Mouse (Mus musculus): ENCODE data around the gene Gm19935. TPM values are rescaled to one million over a fixed set of nuclear protein-coding genes. Genes with fewer than 3 reads are reported as not detected.

Gm19935 gene
- total RNA-seq, 1 experiment from 2014 or later, result not detected

DNA sequence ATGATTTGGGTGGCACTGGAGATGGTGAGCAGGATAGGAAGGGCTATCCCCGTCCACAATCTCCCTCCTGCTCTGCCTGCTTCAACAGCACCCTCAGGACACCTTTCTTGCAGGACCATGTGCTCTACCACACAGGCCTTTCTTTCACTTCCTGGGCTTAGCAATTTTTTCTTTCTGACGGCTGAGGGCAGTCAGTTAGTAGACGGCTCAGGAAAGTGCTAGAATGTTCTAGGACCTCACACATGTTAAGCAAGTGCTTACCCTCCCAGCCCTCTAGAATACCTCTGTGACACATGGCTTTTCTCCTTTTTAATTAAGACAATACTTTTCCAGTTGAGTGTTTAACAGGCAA, 17.1 kb upstream of the Gm19935 start:
- 0 out of 4 replicates have a peak, but pooled peaks of 1 of the 2 experiments have one; percentile 1 for ATAC-seq (replicated peaks in 1 of 2; ENCODE audit: insufficient read depth in 1 of 2, low FRiP score in 2 of 2, low TSS enrichment in 1 of 2, low read depth in 1 of 2, poor library complexity in 2 of 2, severe bottlenecking in 2 of 2)

DNA sequence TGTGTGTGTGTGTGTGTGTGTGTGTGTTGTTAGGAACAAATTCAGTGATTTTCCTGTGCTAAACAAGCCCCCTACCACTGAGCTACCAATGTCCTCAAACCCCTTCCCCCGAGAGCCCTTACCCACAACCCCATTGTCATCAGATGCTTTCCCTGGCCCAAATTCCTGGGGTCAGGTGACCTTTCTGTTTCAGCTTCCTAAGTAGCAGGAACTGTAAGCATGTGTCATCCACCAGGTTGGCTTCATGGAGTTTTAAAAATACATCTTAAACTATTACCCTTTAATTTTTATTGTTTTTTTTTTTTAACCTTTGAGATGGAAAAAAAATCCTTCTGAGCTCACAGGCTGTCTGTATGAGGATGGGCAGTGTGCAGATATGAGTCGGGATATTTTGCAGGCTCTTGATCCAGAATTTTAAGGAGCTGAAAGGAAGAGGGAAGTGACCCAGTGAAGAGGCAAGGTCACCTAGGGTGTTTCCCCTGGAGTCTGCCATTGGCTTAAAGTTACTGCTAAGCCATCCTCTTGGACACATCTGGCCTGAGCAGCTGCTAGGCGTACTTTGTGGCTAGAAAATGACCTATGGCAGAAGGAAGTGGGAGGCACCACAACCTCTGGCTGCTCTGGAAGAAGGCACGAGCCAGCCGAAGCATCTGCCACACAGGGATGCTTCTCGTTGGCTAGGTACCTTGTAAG, 16.6 kb upstream of the Gm19935 start:
- ATAC-seq (replicated peaks in 1 of 2; ENCODE audit: insufficient read depth in 1 of 2, low FRiP score in 2 of 2, low TSS enrichment in 1 of 2, low read depth in 1 of 2, poor library complexity in 2 of 2, severe bottlenecking in 2 of 2), result 0 out of 4 replicates have a peak, but pooled peaks of 1 of the 2 experiments have one; percentile 18

DNA sequence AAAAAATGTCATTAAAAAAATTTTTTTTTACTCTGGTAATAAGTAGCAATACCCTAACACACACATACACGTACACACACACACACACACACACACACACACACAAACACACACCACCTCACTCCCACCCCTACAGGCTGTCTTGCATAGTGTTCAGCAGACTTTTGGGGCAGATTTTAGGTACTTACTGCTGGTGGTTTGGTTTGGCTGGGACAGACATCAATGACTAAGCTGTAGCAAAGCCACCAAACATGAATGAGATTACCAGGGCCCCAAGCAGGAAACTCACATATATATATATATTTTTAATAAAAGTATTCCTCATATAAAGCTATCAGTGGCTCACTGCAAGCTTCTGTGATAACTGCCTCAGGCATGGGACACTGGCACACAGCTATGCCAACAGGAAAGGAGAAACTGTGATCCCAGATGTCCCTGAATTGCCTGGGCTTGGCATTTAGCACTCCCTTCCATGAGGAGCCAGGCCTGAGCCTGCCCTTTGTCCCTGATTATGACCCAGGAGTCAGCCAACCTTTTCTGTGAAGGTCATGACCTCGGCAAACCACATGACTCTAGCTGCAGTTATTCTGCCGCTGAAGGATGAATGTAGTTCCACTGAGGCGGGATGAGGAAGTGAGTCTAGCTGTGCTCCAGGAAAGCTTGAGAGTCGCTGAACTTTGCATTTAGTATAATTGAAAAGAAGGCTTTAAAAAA, 15.5 kb upstream of the Gm19935 start:
- ATAC-seq (replicated peaks in 1 of 2; ENCODE audit: insufficient read depth in 1 of 2, low FRiP score in 2 of 2, low TSS enrichment in 1 of 2, low read depth in 1 of 2, poor library complexity in 2 of 2, severe bottlenecking in 2 of 2), result peak in 1 of 2 experiments; percentile 51; a peak in 1 of 4 replicates

- no peak for ATAC-seq (replicated peaks in 1 of 2; ENCODE audit: insufficient read depth in 1 of 2, low FRiP score in 2 of 2, low TSS enrichment in 1 of 2, low read depth in 1 of 2, poor library complexity in 2 of 2, severe bottlenecking in 2 of 2)
Measured at GRCm38 (mm10) chr8:90830980-90831379, 13.8 kb upstream of the Gm19935 start.

DNA sequence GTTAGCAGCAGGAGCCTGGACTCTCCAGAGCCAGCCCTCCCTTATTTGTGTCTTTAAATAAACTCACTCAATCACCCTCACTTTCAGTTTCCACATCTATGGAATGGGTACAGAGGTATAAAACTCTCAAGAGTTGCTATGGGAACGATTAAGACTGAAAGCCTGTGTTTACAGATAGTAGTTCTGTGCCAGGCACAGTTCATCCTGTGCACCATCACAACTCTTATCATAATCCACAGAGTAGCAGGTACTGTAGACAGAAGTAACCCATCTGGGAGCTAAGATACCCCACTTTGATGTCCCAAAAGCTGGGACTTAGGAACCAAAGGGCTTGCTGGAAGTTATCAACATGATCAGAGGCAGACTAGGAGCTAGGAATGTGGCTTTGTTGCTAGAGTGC, 12.6 kb upstream of the Gm19935 start:
- no peak for ATAC-seq (replicated peaks in 1 of 2; ENCODE audit: insufficient read depth in 1 of 2, low FRiP score in 2 of 2, low TSS enrichment in 1 of 2, low read depth in 1 of 2, poor library complexity in 2 of 2, severe bottlenecking in 2 of 2)

DNA sequence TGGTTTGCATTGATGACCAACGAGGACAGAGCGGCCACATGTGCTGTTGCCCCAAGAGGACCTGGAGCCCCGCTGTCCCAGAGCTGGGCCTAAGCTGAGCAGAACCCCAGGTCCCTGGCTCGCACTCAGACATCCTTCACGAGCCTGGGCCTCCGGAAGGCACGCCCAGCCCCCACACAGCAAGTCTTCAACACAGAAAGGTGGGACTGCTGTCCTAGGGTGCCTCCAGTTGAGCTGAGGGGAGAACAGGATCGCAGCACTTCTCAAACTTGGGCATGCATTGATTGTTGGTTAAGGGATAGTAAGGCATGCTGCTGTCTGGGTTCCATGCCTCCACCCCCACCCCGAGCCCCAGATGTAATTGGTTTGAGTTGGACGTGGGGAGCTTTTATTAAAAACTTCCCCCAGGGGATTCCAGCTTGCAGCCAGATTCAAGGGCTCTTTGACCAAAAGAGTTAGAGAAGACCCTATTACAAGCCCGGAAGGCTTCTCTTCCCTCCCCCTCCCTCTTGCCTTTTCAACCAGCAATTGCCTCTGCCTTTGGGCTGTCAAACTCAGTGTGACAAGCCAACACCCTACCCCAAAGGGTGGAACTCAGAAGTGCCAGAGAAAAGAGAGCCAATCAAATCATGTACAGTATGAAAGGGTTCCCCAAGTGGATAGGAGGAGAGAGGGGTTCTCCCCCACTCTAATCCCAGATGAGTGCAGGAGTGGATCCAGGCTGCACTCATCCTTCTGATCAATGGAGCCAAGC, 12.0 kb upstream of the Gm19935 start:
- peak; percentile 15 to 32; a peak in 2 of 4 replicates for ATAC-seq (replicated peaks in 1 of 2; ENCODE audit: insufficient read depth in 1 of 2, low FRiP score in 2 of 2, low TSS enrichment in 1 of 2, low read depth in 1 of 2, poor library complexity in 2 of 2, severe bottlenecking in 2 of 2)

GRCm38 (mm10) chr8:90828181-90828986, 11.2 kb upstream of the Gm19935 start, which contains the start of gene Chd9:
TSS of gene Chd9 (plus strand) at chr8:90828352.
- ATAC-seq (replicated peaks in 1 of 2; ENCODE audit: insufficient read depth in 1 of 2, low FRiP score in 2 of 2, low TSS enrichment in 1 of 2, low read depth in 1 of 2, poor library complexity in 2 of 2, severe bottlenecking in 2 of 2), result peak; percentile 93 to 95

DNA sequence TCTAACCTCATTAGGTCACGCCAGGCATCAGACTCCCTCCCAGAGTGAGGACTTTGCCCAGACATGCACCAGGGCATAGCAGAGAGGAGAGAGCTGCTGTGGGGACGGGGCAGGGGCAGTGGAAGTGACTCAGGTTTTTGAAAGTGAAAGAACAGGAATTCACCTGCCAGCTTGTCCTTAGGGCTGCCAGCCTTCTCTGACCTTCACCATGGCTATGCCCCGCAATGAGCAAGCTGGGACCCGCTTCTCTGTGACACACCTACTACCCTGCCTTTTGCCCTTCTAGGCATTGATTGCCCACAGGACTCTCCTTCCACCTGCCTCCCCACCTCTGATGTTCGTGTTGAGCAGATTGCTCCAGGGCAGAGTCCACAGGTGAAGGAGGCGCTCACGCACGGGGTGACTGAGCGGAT, 8.3 kb upstream of the Gm19935 start:
- peak; percentile 3 to 6; a peak in 1 of 4 replicates for ATAC-seq (replicated peaks in 1 of 2; ENCODE audit: insufficient read depth in 1 of 2, low FRiP score in 2 of 2, low TSS enrichment in 1 of 2, low read depth in 1 of 2, poor library complexity in 2 of 2, severe bottlenecking in 2 of 2)

DNA sequence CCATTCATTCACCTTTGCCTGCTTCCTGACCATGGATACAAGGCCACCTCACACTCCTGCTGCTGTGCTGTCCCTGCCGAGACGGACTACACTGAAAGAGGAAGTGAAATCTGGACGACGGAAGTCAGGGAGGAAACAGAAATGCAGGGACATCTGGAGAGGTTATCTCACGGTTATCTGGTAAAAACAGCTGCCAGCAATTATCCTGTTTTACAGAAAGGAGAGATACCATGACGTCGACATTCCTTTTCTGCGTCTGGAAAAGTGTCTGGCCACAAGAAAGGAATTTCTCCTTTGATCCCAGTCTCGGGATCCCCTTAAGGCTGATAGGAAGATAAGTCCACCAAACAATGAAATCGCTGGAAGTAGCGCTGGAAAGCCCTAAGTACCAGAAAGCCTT, 5.2 kb upstream of the Gm19935 start:
- ATAC-seq (replicated peaks in 1 of 2; ENCODE audit: insufficient read depth in 1 of 2, low FRiP score in 2 of 2, low TSS enrichment in 1 of 2, low read depth in 1 of 2, poor library complexity in 2 of 2, severe bottlenecking in 2 of 2), result peak; percentile 38 to 65; a peak in 2 of 4 replicates

GRCm38 (mm10) chr8:90820321-90820696, 3.1 kb upstream of the Gm19935 start:
- peak; percentile 15 to 24; a peak in 1 of 4 replicates for ATAC-seq (replicated peaks in 1 of 2; ENCODE audit: insufficient read depth in 1 of 2, low FRiP score in 2 of 2, low TSS enrichment in 1 of 2, low read depth in 1 of 2, poor library complexity in 2 of 2, severe bottlenecking in 2 of 2)

- peak in 1 of 2 experiments; percentile 31; a peak in 1 of 4 replicates for ATAC-seq (replicated peaks in 1 of 2; ENCODE audit: insufficient read depth in 1 of 2, low FRiP score in 2 of 2, low TSS enrichment in 1 of 2, low read depth in 1 of 2, poor library complexity in 2 of 2, severe bottlenecking in 2 of 2)
Measured at GRCm38 (mm10) chr8:90819561-90820320, 2.5 kb upstream of the Gm19935 start.

- ATAC-seq (replicated peaks in 1 of 2; ENCODE audit: insufficient read depth in 1 of 2, low FRiP score in 2 of 2, low TSS enrichment in 1 of 2, low read depth in 1 of 2, poor library complexity in 2 of 2, severe bottlenecking in 2 of 2), result no peak
Measured at GRCm38 (mm10) chr8:90816061-90816882, 921 bp downstream of the Gm19935 start.

DNA sequence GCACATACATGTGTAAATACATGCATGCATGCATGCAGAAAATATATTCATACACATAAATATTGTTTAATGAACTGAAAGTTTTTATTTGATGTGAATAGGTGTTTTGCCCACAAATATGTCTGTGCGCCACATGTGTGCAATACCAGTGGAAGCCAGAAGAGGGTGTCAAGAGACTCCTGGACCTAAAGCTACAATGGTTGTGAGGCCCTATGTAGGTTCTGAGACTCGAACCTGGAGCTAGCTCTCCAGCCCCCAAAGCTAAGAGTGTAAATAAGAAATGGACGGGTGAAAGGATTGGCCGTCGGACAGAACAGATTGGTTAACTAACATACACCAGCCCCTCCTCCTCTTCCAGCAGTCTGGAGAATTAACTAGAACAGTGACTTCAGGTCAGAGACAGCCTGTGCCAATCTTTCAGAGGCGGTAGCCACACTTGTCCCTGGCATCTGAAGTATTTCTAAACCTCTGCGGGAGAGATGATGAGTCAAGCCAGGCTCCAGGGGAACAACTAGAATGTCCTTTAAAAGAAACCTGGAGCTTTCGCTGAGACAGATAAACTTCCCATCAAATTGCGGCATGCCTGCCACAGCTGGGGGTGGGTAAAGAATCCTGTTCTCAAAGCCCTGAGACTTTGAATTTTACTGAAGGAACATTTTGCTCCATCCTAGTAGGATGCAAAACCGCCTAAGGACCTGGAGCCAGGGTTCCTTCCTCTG, 3.4 kb downstream of the Gm19935 start:
- ATAC-seq (replicated peaks in 1 of 2; ENCODE audit: insufficient read depth in 1 of 2, low FRiP score in 2 of 2, low TSS enrichment in 1 of 2, low read depth in 1 of 2, poor library complexity in 2 of 2, severe bottlenecking in 2 of 2), result no peak

DNA sequence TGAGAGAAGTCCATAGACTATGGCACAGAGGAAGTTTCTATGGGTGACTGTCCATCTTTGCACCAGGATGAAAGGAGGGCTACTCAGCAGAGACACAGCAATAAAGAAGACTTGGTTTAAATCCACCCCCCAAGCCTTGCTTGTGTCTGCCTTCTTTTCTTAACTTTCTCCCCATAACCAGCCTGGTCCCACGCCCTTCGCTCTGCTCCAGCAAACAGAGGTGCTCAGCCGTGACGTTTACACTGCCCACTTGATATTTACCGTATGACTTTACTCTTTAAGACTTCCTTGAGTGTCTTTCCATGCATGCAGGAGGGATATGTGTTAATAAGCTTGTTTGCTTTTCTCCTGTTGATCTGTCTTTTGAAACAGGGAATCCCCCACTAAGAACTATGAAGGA, 17.7 kb downstream of the Gm19935 start:
- no peak for ATAC-seq (replicated peaks in 1 of 2; ENCODE audit: insufficient read depth in 1 of 2, low FRiP score in 2 of 2, low TSS enrichment in 1 of 2, low read depth in 1 of 2, poor library complexity in 2 of 2, severe bottlenecking in 2 of 2)

Data from hematopoietic stem cell, adult 5-6 weeks (primary cell).